Mouse (Mus musculus) gastrocnemius, postnatal 4 days (tissue): ENCODE data around the gene Arhgap29. TPM values are rescaled to one million over a fixed set of nuclear protein-coding genes. Genes with fewer than 3 reads are reported as not detected.
A peak's percentile ranks its signal among the peaks of the same experiment; 100 is the strongest.

Source experiments
- DNase-seq, 2 experiments: peaks; one replicate each; pipeline ENCODE4 v3.0.0; 2021 to 2022; ENCODE audit warnings: low spot score in 2 of 2, mixed read lengths in 2 of 2
- long read RNA-seq, 2 experiments: library from polyadenylated mRNA; stranded (forward); transcript quantifications; one replicate each; pipeline ENCODE4 v2.0.0; 2021
- total RNA-seq, 2 experiments: library from RNA; stranded (reverse); gene quantifications; 2 replicates each; pipeline ENCODE4 v1.2.3; 2021

Arhgap29 gene
- 100 to 1,000 TPM in 1 of 2 experiments, 10 to 100 TPM in 1; 87.7 to 101 TPM for total RNA-seq
- long read RNA-seq, experiment 1, full-length matches to known transcripts = 12 of 34 reads
- long read RNA-seq, experiment 1, partial matches to known transcripts = 11 of 34 reads
- long read RNA-seq, experiment 1, other reads (novel, unspliced or antisense) = 11 of 34 reads
- long read RNA-seq, experiment 2, full-length matches to known transcripts = 11 of 42 reads
- long read RNA-seq, experiment 2, partial matches to known transcripts = 9 of 42 reads
- long read RNA-seq, experiment 2, other reads (novel, unspliced or antisense) = 22 of 42 reads

DNA sequence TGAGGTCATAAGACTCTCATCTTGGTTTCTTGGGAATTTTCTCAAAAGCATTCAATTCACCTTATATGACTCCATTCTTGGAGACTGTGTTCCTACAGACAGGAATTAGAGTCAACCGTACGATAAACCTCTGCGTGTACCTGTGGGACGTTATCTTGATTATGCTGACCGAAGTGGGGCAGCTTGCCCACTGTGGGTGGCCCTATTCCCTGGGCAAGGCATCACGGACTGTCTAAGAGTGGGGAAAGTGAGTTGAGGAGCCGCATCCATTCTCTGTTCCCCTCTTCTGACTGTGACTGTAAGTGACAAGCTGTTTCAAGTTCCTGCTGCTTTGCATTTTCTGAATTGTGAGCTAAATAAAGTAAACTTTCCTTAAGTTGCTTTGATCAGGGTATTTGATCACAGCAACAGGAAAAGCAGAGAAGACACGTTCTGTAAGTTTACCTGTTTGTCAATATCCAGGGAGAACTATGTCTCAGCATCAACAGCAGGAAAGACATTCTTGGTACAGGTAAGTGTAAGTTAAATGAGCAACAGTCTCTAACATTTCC, at the start of gene Arhgap29:
TSS of gene Arhgap29 (plus strand) at position 501 of the 551 bp plus-strand sequence.
- DNase-seq = no peak

DNA sequence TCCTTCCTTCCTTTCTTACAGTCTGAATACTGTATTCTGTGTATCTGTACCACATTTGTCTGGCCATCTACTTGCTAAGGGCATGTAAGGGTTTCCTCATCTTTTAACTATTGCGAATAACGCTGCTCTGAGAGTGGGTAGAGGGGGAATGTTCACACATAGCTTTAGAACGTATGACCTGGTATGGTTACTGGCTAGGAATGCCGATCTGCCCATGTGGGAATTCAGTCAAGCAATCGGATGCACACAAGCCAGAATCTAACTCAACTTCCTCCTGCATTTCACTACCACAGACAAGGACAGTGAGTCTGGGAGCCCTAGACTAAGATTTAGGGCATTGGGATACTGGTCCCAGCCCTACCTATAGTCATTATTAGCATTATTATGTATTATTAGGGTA, 49.6 kb upstream of the Arhgap29 start:
- DNase-seq = no peak

GRCm38 (mm10) chr3:121903286-121903685, 49.1 kb upstream of the Arhgap29 start:
- DNase-seq = no peak

GRCm38 (mm10) chr3:121903695-121904094, 48.6 kb upstream of the Arhgap29 start:
- DNase-seq = no peak

DNA sequence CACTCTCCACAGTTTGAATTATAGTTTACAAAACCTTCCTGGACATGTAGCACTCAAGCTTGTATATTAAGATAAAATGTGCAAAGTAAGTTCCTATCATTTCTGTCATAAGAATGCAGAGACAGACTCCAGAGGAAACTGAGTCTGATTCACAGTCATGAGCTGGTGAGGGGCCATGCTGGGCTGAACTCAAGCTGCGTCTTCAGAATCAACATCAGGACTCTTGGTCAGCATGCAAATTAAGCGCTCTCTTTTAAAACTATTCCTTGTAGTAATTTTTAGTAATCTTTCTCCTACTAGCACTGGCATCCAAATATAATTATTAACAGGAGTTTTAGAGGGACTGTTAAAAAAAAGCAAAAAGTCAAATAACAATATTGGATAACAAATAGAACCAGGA, 47.9 kb upstream of the Arhgap29 start:
- DNase-seq = no peak

- DNase-seq = no peak
Measured at GRCm38 (mm10) chr3:121906623-121907022, 45.7 kb upstream of the Arhgap29 start.

GRCm38 (mm10) chr3:121909155-121909554, 43.2 kb upstream of the Arhgap29 start:
- peak in 1 of 2 experiments; percentile 32 for DNase-seq

DNA sequence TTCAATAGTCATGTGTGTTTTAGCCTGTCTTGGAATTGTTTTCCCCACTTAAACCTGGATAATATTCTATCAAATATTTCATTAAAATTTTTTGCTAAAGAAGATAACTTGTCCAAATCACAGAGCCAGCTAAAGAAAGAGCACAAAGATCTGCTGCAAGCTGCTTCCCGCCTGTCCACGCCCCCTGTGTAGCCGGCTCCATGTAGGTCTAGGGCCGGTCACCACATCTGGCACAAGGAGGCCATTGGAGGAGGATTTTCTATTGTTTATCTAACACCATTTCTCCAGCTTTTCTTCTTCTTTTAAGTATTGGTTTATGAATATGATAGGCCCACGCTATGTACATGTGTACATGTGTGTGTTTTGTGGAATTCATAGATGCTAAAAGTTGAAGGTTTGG, 38.9 kb upstream of the Arhgap29 start:
- no peak for DNase-seq

DNA sequence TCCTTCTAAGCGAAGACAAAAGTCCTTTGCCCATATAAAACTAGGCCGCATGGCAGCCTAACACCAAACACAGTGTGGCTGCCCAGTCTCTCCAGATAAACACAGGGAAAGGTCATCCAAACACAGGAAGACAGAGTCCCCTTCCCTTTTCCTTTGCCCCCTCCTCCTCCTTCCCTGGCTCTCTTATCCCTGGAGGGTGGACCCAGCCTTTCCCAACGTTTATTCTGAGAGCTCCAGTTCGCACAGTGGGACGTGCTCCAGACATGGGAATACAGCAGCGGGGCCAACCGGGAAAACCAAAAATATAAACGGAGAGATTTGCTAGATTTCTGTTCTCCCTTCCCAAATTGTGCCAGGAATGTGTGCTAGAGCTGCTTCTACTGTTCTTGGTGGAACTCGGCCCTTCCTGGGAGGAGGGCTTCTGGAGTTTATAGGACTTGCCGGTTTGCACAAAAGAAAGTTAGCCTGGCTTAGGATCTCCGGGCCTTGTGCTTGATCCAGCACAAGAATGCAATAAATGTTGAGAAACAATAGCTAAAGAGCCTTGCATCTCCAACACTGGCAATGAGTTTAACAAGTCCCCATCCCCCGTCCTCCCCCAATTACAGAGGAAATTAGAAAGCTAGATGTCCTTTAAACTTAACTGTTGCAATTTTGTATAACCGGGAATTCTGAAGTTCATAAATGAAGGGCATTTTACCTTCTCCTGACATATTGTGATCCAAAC, 37.7 kb upstream of the Arhgap29 start:
- DNase-seq = no peak

- DNase-seq = no peak
Measured at GRCm38 (mm10) chr3:121915191-121915590, 37.1 kb upstream of the Arhgap29 start.

GRCm38 (mm10) chr3:121916802-121917532, 35.4 kb upstream of the Arhgap29 start:
- no peak for DNase-seq

GRCm38 (mm10) chr3:121917658-121918057, 34.7 kb upstream of the Arhgap29 start:
- no peak for DNase-seq

- DNase-seq = no peak
Measured at GRCm38 (mm10) chr3:121919961-121920360, 32.4 kb upstream of the Arhgap29 start.

- no peak for DNase-seq
Measured at GRCm38 (mm10) chr3:121920769-121921168, 31.6 kb upstream of the Arhgap29 start.

DNA sequence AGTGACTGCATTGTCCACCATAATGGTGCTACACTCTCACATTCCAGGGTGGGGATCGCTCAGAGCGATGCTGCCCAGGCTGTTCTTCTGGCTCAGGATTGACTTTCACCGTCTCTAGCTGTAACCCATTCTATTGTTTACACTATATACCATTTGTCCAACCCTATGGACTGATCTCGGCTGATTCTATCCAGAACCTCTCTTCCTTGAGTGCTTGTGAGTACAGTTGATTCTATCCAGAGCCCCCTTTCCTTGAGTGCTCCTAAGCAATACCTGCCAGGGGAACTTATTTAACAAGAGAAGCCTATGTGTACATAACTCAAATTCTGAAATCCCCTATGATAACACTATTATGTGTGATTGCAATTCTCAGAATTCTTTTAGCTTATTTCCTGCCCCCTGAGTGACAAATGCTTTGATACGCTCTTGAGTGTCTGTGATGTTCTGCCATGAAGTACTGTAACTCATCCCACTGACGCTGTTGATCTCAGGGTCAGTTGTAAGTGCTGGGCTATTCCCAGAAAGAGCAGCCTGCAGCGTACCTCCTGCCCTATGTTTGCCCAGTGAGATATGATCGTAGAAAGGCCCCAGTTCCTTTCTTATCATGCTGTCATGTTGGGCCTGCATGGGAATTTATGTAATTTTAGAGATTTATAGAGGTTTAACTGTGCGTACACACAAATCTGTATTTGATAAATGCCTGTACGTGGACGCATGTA, 27.4 kb upstream of the Arhgap29 start:
- no peak for DNase-seq

DNA sequence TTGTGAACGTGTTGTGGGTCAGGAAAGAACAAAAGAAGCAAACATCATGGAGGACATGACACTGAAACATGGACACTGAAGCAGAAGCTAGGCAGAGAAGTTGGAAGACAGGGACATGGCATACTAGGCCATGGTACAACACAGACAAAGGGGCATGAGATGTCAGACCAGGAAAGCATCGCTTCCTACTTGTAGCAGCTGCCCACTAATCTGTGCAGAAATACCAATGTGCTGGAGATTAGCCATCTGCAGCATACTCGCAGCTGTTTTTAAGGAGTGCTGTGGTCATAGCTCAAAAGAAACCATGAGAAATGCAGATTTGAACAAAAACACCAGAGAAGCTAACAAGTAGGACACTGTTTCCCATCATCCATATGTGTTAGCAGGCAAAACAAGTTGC, 24.7 kb upstream of the Arhgap29 start:
- DNase-seq = no peak

GRCm38 (mm10) chr3:121932815-121933214, 19.5 kb upstream of the Arhgap29 start:
- no peak for DNase-seq

DNA sequence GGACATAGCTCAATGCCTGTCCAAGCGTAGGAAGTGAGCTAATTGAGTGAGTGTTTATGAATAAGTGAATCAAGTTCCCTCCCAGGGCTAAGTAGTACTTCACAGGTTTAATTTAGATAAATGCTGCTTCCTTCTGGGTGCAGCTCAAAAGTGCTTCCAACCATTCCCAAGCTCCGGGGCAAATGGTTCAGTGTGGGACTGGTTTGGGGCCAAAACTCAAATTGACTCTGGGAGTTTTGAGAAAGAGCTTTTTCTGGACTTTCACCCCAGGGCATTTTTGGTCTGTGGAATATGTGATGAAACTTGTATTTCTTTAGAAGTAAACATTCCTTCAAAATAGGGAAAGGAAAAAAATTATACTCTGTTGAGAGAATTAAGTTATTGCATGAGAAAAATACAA, 16.1 kb upstream of the Arhgap29 start:
- no peak for DNase-seq

DNA sequence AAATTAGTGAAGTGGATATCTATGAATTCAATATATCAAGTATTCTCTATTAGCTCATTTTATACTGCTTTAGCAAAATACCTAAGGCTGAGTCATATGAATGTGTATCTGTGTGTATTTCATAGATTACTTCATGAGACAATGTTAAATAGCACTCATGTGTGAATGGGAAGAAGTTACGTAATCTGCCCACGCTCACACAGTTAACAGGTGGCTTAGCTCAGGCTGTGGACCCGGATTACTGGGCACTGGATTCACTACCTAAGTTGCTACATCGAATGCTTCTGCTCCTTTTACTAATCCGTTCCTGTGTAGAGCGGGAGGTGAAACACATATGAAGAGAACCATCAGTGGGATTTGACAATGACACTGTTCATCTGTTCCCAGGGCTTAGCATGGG, 15.3 kb upstream of the Arhgap29 start:
- no peak for DNase-seq

DNA sequence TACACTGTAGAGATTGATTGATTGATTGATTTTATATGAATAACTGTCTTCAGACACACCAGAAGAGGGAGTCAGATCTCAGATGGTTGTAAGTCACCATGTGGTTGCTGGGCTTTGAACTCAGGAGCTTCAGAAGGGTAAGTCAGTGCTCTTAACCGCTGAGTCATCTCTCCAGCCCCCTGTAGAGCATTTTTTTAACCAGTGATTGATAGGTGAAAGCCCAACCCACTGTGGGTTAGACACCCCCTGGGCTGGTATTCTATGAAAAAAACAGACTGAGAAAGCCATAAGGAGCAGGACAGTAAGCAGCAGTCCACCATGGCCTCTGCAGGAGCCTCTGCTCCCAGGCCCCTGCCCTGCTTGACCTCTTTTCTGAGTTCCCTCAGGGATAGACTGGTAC, 12.7 kb upstream of the Arhgap29 start:
- no peak for DNase-seq
